Mouse (Mus musculus) kidney, adult 2 months (tissue): ENCODE data around the gene Nr1i3.

ENCODE experiments used
- CTCF ChIP-seq: fragments of 200-500 bp; conservative IDR thresholded peaks from 2 replicates; pipeline ENCODE4 v1.5.1; 2011; ENCODE audit warnings: low read depth, mild to moderate bottlenecking, control low read depth, low read length, moderate library complexity, mixed read lengths; ENCODE audit not compliant: insufficient read depth, insufficient read length
- POLR2A ChIP-seq: fragments of 200-500 bp; IDR thresholded peaks from one replicate; pipeline ENCODE4 v1.6.1; 2011; ENCODE audit warnings: low read depth, low read length, control low read depth

DNA sequence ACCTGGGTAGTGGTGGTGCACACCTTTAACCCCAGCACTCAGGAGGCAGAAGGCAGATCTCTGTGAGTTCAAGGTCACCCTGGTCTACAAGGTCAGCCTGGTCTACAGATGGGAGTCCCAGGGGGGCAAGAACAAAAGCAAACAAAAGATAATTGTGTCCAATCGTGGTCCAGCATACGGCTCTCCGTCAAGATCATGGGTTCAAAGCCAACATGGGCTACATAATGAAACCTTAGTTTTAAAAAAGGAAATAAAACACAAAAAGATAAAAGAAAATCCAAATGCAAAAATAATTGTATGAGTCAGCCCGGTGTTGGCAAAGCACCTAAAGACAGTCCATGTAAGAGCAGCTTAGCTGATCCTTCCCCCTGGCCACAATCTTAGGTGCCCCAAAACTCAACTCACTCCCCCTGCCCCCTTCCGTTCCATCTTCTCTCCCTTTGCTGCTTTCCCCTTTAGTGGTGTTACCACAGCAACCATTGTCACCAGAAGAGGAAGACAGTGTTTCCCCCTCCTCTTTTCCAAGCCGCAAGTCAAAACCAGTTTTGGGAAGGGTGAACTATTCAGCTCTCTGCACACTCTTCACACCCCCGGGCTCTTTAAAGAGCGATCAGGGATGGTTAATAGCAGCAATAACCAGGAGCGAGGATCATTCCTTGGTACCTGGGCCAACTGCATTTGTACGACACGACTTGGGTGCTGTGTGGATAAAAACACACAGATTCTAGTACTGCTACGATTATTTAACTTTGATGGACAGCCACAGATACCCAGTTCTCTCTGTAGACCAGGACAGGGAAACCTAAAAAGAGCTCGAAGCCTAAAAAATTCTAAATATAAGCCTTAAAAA is 25.7 kb upstream of the Nr1i3 start:
- TF ChIP-seq CTCF (no peak), POLR2A (no peak)
